Mouse (Mus musculus): ENCODE data around the gene Igfn1.

Igfn1 gene

GRCm38 (mm10) chr1:136007211-136008158, 1.3 kb upstream of the Igfn1 start, which contains the start of gene Tmem9:
Tmem9 (plus strand) TSS chr1:136008150.
- DNase-seq = peak; percentile 96

GRCm38 (mm10) chr1:136001438-136001837, 4.7 kb downstream of the Igfn1 start:
- peak; percentile 21 for DNase-seq

DNA sequence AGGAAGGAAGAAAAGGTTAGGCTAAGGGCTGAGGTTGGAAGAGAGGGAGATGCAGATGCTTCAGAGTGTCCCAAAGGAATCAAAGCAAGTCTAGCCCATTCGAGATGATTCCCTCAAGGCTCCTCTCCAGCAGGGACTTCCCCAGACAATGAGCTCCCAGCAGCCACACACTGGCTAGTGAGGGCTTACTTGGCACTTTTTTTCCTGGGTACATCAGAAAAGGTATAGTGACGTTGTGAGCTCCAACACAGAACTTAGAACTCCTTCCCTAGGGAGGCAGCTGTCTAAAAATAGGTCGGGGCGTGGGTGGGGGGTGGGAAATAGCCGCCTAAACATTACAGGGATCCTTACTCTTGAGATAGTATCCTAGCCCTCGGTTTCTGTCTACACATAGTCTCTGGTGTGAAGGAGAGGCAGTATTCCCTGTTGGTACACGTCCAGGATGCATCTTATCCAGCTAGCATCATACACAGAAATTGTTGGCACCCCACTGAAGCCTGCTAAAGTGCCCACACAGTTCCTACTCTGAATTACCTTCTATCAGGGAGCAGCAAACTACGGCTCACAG, 6.3 kb downstream of the Igfn1 start:
- DNase-seq = no peak

- DNase-seq = no peak
Measured at GRCm38 (mm10) chr1:135997537-135997936, 8.6 kb downstream of the Igfn1 start.

- no peak for DNase-seq
Measured at GRCm38 (mm10) chr1:135993470-135993869, 12.7 kb downstream of the Igfn1 start.

- no peak for DNase-seq
Measured at GRCm38 (mm10) chr1:135989876-135990275, 16.3 kb downstream of the Igfn1 start.

DNA sequence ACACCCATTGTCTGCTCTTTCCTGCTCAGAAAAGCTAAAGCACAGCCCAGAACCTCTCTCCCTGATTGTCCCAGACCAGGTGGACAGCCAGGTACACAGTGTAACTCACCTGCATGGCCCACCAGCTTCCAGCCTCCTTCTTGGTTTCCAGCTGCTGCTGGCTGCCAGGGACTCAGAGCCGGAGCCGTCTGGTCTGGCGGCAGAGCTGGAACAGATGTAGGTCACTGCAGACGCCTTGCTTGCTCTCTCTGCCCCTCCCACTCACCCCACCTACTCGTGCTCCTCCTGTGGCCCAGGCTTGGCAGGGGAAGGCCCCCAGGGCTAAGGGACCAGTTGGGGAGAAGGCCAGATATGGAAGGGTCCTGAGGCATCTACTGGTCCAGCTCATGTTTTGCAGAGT, 22.0 kb downstream of the Igfn1 start:
- DNase-seq = no peak

GRCm38 (mm10) chr1:135972576-135972975, 33.6 kb downstream of the Igfn1 start:
- DNase-seq = no peak

DNA sequence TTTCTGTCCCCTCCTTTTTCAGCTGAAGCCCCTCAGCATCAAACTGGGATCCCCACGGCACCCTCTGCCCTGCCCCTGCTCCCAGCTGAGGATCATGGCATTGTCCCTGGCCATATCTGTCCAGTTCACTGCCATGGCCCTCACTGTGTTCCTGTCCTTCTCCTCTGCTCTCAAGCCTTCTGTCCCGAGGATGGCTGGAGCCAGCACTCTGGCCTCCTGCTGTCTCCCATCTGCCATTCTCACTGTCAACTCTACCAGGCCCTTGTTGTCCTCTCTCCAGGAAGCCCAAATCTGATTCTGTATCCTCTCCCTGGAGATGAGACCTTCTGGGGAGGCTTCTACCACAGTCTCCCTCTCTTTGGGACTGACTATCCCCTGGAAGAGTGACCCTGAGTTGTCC, 35.7 kb downstream of the Igfn1 start:
- DNase-seq = no peak

DNA sequence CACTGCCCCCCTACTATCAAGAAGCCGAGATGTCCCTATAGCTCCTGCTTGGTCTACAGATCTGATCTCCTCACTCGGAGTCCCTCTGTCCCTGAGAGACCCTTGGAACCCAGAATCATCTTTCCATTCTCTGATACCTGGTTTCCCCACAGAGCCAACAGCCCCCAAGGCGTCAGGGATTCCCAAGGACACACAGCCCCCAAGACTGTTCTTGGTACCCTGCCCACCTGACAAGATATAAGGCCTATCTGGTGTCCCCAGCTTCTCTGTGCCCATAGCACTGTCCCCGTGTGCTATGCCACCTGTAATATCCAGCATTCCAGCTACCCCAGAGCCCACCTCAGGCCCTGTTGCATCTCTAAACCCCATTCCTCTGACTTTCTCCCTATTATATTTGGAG, 38.4 kb downstream of the Igfn1 start:
- DNase-seq = no peak

- no peak for DNase-seq
Measured at GRCm38 (mm10) chr1:135964561-135964960, 41.6 kb downstream of the Igfn1 start.

GRCm38 (mm10) chr1:135963177-135963576, 43.0 kb downstream of the Igfn1 start:
- no peak for DNase-seq

GRCm38 (mm10) chr1:135958483-135958882, 47.7 kb downstream of the Igfn1 start:
- DNase-seq = peak; percentile 52

- DNase-seq = no peak
Measured at GRCm38 (mm10) chr1:135948871-135949270, 57.3 kb downstream of the Igfn1 start.

GRCm38 (mm10) chr1:135946247-135946646, 59.9 kb downstream of the Igfn1 start:
- DNase-seq = no peak

DNA sequence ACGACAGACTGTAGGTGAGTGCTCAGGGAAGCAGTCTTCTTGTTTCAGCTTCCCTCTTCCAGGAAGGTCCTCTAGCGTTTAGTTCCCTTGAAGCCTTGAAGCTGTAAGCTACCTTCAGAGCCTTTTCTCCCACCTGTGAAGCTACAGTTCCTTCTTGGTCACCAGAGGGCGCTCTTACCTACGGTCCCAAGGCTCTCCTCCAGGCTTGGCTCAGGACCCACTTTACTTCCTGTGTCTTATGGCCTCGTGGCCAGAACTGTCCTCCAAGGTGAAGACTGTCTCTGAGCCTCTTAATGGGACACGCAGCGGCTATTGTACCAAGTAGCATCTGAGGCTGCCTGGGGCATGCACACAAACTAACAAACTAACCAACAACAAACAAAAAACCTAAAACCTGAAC, 60.4 kb downstream of the Igfn1 start:
- peak; percentile 66 for DNase-seq

DNA sequence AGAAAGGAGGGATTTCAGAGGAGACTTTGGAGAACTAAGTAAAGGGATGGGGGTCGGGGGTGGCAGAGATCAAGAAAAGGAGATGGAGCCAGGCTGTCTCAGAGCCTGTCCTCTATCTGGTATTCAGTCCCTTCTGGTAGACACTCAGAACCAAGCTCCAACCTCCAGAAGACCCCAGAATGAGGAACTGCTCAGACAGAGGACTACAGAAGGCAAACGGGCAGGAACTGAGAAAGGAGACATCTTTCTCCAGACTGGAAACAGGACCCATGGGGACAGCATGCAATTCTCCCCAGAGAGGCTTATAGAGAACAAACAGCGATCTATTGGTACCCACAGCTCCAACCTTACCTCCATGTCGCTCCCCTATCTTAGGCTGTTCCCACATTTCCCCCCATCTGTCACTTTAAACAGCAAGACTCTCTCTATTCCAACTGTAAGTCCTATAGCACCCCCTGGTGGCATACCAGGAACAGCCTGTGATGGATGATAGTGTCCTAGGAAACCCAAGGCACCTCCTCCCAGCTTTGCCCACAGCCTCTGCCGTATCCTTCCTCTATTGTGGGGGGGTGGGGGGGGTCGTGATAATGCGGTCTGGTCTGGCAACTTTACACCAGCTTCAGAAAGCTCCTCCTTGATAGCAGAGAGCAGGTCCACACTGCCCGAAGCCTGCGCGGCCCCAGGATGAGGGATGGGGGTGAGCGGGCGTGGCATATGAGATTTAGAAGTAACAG, 61.4 kb downstream of the Igfn1 start:
- DNase-seq = peak; percentile 88

DNA sequence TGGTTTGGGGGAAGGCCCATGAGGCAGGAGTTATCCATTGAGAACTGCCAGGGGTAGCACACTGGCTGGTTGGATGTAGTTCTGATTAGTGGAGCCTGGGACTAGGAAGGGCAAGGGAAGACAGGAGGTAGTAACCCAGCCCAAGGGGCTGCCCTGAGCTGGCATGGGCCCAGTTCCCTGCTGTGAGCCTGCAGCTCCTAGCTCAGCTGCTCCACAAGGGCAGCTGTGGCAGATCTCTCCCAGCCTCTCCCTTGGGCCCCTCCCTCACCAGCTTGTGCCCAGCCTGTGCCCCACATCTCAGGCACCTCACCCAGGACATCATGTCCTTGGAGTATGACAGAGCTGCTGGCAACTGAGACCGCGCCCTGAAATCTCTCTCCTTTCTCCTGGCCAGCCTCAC, 62.4 kb downstream of the Igfn1 start:
- DNase-seq = no peak

DNA sequence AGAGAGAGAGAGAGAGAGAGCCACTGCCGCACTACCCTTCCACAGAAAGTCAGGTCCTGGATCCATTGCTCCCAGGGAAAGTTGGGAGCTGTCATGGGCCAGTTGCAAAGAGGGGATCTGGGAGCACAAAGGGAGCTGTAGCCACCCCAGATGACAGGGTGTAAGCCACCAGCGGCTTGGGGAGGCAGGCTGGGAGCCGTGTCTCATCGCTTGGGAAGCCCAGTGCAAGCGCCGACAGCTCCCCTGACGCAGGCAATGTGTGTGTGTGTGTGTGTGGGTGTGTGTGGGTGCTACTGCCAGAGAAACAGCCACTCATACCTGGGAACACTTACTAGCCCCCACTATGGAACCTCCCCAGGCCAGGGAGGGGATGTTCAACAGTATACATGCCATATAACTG, 64.0 kb downstream of the Igfn1 start:
- DNase-seq = no peak

- no peak for DNase-seq
Measured at GRCm38 (mm10) chr1:135941259-135942006, 64.7 kb downstream of the Igfn1 start.

GRCm38 (mm10) chr1:135936091-135936490, 70.1 kb downstream of the Igfn1 start:
- DNase-seq = no peak

GRCm38 (mm10) chr1:135933704-135934293, 72.3 kb downstream of the Igfn1 start:
- no peak for DNase-seq
